Mouse (Mus musculus): ENCODE results near the gene Ap2s1.

- TF ChIP-seq CTCF (IDR thresholded peaks at IDR 0.05; ENCODE audit: borderline replicate concordance, extremely low read depth, insufficient read depth, insufficient read length) (no peak), POLR2A (IDR thresholded peaks at IDR 0.05; ENCODE audit: borderline replicate concordance, extremely low read depth, insufficient read depth, insufficient read length, poor library complexity, severe bottlenecking) (no peak)
Measured at GRCm38 (mm10) chr7:16755362-16756017, 17.3 kb downstream of the Ap2s1 start.

Data from brain, embryonic 14.5 days (tissue).